Mouse (Mus musculus): ENCODE measurements around the gene Rasgef1b. TPM values are rescaled to one million over a fixed set of nuclear protein-coding genes. Genes with fewer than 3 reads are reported as not detected.

The Rasgef1b gene
- polyA plus RNA-seq, 1 experiment from 2014 or later, result 3.6 TPM

GRCm38 (mm10) chr5:99388585-99389250 is 340.1 kb downstream of the Rasgef1b start:
- Histone ChIP-seq H3K4me2 (replicated peaks; ENCODE audit: low read depth) (no peak overlapping the region), H3K9ac (ENCODE audit: low read depth, low read length) (no peak overlapping the region), H3K27me3 (replicated peaks; ENCODE audit: control insufficient read depth, insufficient read depth, low read length) (no peaks in the 10 kb centered on the region), H3K4me1 (replicated peaks; ENCODE audit: control insufficient read depth, insufficient read depth, low read length) (no peaks in the 10 kb centered on the region), H3K36me3 (ENCODE audit: control insufficient read depth, insufficient read depth) (no peaks in the 10 kb centered on the region), H3K4me3 (ENCODE audit: low read depth, low read length) (no peak overlapping the region), H3K9me3 (ENCODE audit: control insufficient read depth) (no peaks in the 10 kb centered on the region), H3K27ac (ENCODE audit: low read depth, low read length) (no peak overlapping the region)
- WGBS, result 85% methylated on average over 10 of the region's 10 CpGs
- no peak for TF ChIP-seq CTCF (IDR thresholded peaks at IDR 0.05; ENCODE audit: low read depth)
- no peak for ATAC-seq

- no peak for TF ChIP-seq CTCF (IDR thresholded peaks at IDR 0.05; ENCODE audit: low read depth)
- ATAC-seq, result no peak
- Histone ChIP-seq H3K4me2 (replicated peaks; ENCODE audit: low read depth) (no peak overlapping the region), H3K9ac (ENCODE audit: low read depth, low read length) (no peak overlapping the region), H3K4me3 (ENCODE audit: low read depth, low read length) (no peak overlapping the region), H3K4me1 (replicated peaks; ENCODE audit: control insufficient read depth, insufficient read depth, low read length) (no peaks in the 10 kb centered on the region), H3K36me3 (ENCODE audit: control insufficient read depth, insufficient read depth) (no peaks in the 10 kb centered on the region), H3K27ac (ENCODE audit: low read depth, low read length) (no peak overlapping the region), H3K9me3 (ENCODE audit: control insufficient read depth) (no peaks in the 10 kb centered on the region), H3K27me3 (replicated peaks; ENCODE audit: control insufficient read depth, insufficient read depth, low read length) (no peaks in the 10 kb centered on the region)
- WGBS, result 87% methylated on average over 5 of the region's 5 CpGs
Measured at GRCm38 (mm10) chr5:99388131-99388530, 340.7 kb downstream of the Rasgef1b start.

- H3K27ac ChIP-seq (ENCODE audit: low read depth, low read length), result no peak overlapping the region
- peak; percentile 43; the same call in 1 of the 2 replicates for ATAC-seq
- no peak overlapping the region for H3K9ac ChIP-seq (ENCODE audit: low read depth, low read length)
- no peak for TF ChIP-seq CTCF (IDR thresholded peaks at IDR 0.05; ENCODE audit: low read depth)
- H3K36me3 ChIP-seq (ENCODE audit: control insufficient read depth, insufficient read depth), result no peaks in the 10 kb centered on the region
- no peaks in the 10 kb centered on the region for H3K4me1 ChIP-seq (replicated peaks; ENCODE audit: control insufficient read depth, insufficient read depth, low read length)
- 45% methylated on average over 17 of the region's 17 CpGs for WGBS
- H3K9me3 ChIP-seq (ENCODE audit: control insufficient read depth), result no peaks in the 10 kb centered on the region
- peak overlapping the region; percentile 27; the same call in 1 of the 2 replicates for H3K4me2 ChIP-seq (replicated peaks; ENCODE audit: low read depth)
- H3K4me3 ChIP-seq (ENCODE audit: low read depth, low read length), result no peak overlapping the region
- no peaks in the 10 kb centered on the region for H3K27me3 ChIP-seq (replicated peaks; ENCODE audit: control insufficient read depth, insufficient read depth, low read length)
Measured at GRCm38 (mm10) chr5:99387185-99387981, 341.5 kb downstream of the Rasgef1b start.

GRCm38 (mm10) chr5:99386246-99386845 is 342.5 kb downstream of the Rasgef1b start:
- Histone ChIP-seq H3K4me2 (replicated peaks; ENCODE audit: low read depth) (no peak overlapping the region), H3K9ac (ENCODE audit: low read depth, low read length) (no peak overlapping the region), H3K27me3 (replicated peaks; ENCODE audit: control insufficient read depth, insufficient read depth, low read length) (no peaks in the 10 kb centered on the region), H3K36me3 (ENCODE audit: control insufficient read depth, insufficient read depth) (no peaks in the 10 kb centered on the region), H3K9me3 (ENCODE audit: control insufficient read depth) (no peaks in the 10 kb centered on the region), H3K4me1 (replicated peaks; ENCODE audit: control insufficient read depth, insufficient read depth, low read length) (no peaks in the 10 kb centered on the region), H3K4me3 (ENCODE audit: low read depth, low read length) (no peak overlapping the region), H3K27ac (ENCODE audit: low read depth, low read length) (no peak overlapping the region)
- TF ChIP-seq CTCF (IDR thresholded peaks at IDR 0.05; ENCODE audit: low read depth), result no peak
- 68% methylated on average over 14 of the region's 14 CpGs for WGBS
- no peak for ATAC-seq

GRCm38 (mm10) chr5:99385737-99386136 is 343.1 kb downstream of the Rasgef1b start:
- Histone ChIP-seq H3K4me1 (replicated peaks; ENCODE audit: control insufficient read depth, insufficient read depth, low read length) (no peaks in the 10 kb centered on the region), H3K27ac (ENCODE audit: low read depth, low read length) (no peak overlapping the region), H3K9ac (ENCODE audit: low read depth, low read length) (no peak overlapping the region), H3K27me3 (replicated peaks; ENCODE audit: control insufficient read depth, insufficient read depth, low read length) (no peaks in the 10 kb centered on the region), H3K36me3 (ENCODE audit: control insufficient read depth, insufficient read depth) (no peaks in the 10 kb centered on the region), H3K4me2 (replicated peaks; ENCODE audit: low read depth) (no peak overlapping the region), H3K4me3 (ENCODE audit: low read depth, low read length) (no peak overlapping the region), H3K9me3 (ENCODE audit: control insufficient read depth) (no peaks in the 10 kb centered on the region)
- TF ChIP-seq CTCF (IDR thresholded peaks at IDR 0.05; ENCODE audit: low read depth), result no peak
- WGBS, result 87% methylated on average over 8 of the region's 8 CpGs
- no peak for ATAC-seq

- Histone ChIP-seq H3K27me3 (replicated peaks; ENCODE audit: control insufficient read depth, insufficient read depth, low read length) (no peaks in the 10 kb centered on the region), H3K27ac (ENCODE audit: low read depth, low read length) (no peak overlapping the region), H3K9ac (ENCODE audit: low read depth, low read length) (no peak overlapping the region), H3K36me3 (ENCODE audit: control insufficient read depth, insufficient read depth) (no peaks in the 10 kb centered on the region), H3K4me1 (replicated peaks; ENCODE audit: control insufficient read depth, insufficient read depth, low read length) (no peaks in the 10 kb centered on the region), H3K4me3 (ENCODE audit: low read depth, low read length) (no peak overlapping the region), H3K4me2 (replicated peaks; ENCODE audit: low read depth) (no peak overlapping the region), H3K9me3 (ENCODE audit: control insufficient read depth) (no peaks in the 10 kb centered on the region)
- 76% methylated on average over 1 of the region's 1 CpGs for WGBS
- no peak for ATAC-seq
- TF ChIP-seq CTCF (IDR thresholded peaks at IDR 0.05; ENCODE audit: low read depth), result no peak
Measured at GRCm38 (mm10) chr5:99385090-99385489, 343.8 kb downstream of the Rasgef1b start.
